Mouse (Mus musculus): ENCODE data around the gene Slc16a13. TPM values are rescaled to one million over a fixed set of nuclear protein-coding genes. Genes with fewer than 3 reads are reported as not detected.

Gene Slc16a13
- polyA plus RNA-seq, 1 experiment from 2014 or later = 10.3 TPM

DNA sequence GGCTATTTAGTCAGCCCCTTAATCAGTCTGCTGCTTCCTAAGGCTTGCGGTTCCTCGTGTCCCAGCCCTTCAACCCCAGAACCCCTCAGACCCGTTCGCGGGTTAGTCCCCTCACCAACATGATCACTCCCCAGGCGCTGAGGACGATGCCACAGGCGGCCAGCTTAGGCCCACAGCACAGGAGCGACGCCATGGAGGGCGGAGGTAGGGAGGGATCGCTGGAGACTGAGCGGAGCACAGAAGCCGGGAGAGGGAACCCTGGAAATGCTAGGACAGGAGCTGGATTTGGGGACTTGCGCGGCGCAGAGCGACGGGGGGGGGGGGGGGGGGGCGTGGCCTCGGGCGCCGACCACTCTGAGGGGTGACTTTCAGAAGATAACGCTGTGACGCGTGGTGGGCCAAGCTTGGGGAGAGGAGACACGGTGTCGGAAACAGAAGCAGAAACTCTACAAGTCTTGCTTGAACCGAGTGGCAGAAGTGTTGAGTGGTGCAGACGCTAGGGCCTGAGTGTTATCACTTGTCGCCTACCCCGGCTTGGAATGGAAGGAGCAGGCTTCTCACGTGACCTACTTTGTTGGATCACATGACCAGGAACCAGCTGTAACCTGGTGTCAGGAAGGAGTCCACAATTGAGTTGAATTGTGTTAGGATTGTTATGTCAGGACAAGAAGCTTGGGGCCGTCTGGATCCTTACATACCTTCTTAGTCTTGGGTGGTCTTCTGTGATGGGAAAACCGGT lies 18.8 kb upstream of the Slc16a13 start, which contains the start of the genes Gm21988 and Rnasek:
Gene Gm21988, minus strand, starts transcription at position 290 of the 739 bp plus-strand sequence.
Gene Rnasek, minus strand, starts transcription at position 302 of the 739 bp plus-strand sequence.
- ATAC-seq (ENCODE audit: insufficient number of reproducible peaks, low FRiP score, low TSS enrichment, low read depth) = peak; percentile 30
- peak within 1 kb of the TSS; percentile 79 for H3K9ac ChIP-seq
- peak within 1 kb of the TSS; percentile 91 for H3K4me2 ChIP-seq (replicated peaks)
- no peaks in the 10 kb centered on the region for H3K27me3 ChIP-seq
- peaks cover 12% of the 10 kb centered on the region; the same call in 1 of the 2 replicates for H3K36me3 ChIP-seq
- peak within 1 kb of the TSS; percentile 95 for H3K27ac ChIP-seq (replicated peaks)
- H3K4me1 ChIP-seq = peaks cover 37% of the 10 kb centered on the region
- H3K9me3 ChIP-seq (replicated peaks) = no peaks in the 10 kb centered on the region
- WGBS = under 1% methylated on average over 30 of the region's 35 CpGs
- H3K4me3 ChIP-seq (replicated peaks) = peak within 1 kb of the TSS; percentile 76

DNA sequence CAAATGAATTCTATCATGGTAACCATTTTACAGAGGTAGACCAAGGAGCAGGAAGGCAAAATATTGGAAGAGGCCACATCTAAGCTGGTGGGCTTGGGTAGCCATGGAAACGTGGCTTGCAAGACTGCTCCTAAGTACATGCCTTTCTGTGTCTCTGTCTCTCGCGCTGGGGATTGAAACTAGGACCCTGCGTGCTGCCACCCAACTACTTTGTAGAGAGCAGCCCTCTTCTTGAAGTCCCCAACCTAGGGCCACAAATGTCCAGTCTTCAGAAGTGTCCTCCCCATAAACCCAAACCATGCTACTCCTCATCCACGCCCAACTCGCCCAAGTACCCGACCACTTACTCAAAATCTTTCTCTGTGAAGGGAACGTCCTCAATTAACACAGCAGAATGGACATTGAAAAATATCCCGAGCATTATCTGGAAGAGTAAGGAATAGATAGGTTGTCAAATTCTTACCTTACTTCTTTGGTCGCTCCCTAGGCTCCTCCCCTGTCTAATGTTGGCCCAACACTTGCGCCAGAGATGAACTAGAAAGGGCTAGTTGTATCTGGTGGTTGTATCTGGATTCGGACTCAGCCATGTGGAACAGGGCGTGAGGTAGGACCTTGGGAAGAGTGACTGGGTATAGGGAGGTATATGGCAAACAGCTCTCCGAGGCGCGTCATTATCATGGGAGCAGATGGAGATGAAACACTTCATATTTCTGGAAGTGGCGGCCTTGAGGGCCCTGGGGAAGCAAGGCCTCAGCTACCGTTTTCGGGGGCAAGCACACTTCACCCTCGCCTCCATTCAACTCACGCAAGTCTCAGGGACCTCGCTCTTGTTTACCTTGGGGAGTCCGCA lies 18.0 kb upstream of the Slc16a13 start:
- no peaks in the 10 kb centered on the region for H3K9me3 ChIP-seq (replicated peaks)
- H3K4me2 ChIP-seq (replicated peaks) = peak overlapping the region; percentile 91
- peak overlapping the region; percentile 79 for H3K9ac ChIP-seq
- no peak for ATAC-seq (ENCODE audit: insufficient number of reproducible peaks, low FRiP score, low TSS enrichment, low read depth)
- peak overlapping the region; percentile 95 for H3K27ac ChIP-seq (replicated peaks)
- H3K4me3 ChIP-seq (replicated peaks) = peak overlapping the region; percentile 76
- H3K27me3 ChIP-seq = no peaks in the 10 kb centered on the region
- WGBS = 11% methylated on average over 23 of the region's 23 CpGs
- H3K36me3 ChIP-seq = peaks cover 12% of the 10 kb centered on the region; the same call in 1 of the 2 replicates
- peaks cover 45% of the 10 kb centered on the region for H3K4me1 ChIP-seq

DNA sequence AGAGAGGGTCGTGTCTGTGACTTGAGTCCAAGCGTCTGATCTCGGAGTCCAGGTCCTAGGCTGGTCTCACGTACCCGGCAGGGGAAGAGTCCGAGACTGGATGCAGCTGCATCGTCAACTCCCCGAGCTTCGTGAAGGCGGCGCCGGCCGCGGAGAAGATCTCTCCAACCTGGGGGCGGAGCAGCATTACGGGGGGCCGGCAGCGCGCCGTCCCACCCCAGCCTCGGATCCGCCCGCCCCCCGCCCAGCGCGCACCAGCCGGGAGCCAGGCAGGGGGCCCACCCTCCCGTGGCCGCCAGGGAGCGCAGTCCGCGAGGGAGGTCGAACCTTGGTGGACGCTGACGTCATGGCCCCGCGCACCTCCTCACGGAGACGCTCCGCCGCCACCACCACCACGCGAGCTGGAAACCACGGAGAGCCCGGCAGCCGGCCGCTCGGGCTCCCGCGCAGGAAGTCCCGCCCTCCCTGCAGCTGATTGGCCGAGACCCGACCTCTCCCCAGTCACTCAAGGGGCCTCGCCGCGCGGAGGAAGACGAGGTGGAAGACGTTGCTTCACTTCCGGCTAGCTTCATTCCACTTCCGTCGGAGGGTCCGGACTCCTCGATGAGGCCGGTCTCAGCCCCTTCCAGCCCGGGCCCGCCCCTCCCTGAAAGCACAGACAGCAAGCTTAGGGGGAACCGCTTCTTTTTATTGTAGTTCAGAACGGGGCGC lies 16.7 kb upstream of the Slc16a13 start, which contains the start of gene 0610010K14Rik:
Gene 0610010K14Rik, minus strand, starts transcription at position 458 of the 711 bp plus-strand sequence.
- Histone ChIP-seq H3K27me3 (no peaks in the 10 kb centered on the region), H3K9ac (peak within 1 kb of the TSS; percentile 79), H3K27ac (replicated peaks) (peak within 1 kb of the TSS; percentile 95), H3K4me1 (peaks cover 55% of the 10 kb centered on the region), H3K4me3 (replicated peaks) (peak within 1 kb of the TSS; percentile 76), H3K36me3 (peaks cover 12% of the 10 kb centered on the region; the same call in 1 of the 2 replicates), H3K4me2 (replicated peaks) (peak within 1 kb of the TSS; percentile 91), H3K9me3 (replicated peaks) (no peaks in the 10 kb centered on the region)
- WGBS = under 1% methylated on average over 62 of the region's 70 CpGs
- peak; percentile 95 for ATAC-seq (ENCODE audit: insufficient number of reproducible peaks, low FRiP score, low TSS enrichment, low read depth)

DNA sequence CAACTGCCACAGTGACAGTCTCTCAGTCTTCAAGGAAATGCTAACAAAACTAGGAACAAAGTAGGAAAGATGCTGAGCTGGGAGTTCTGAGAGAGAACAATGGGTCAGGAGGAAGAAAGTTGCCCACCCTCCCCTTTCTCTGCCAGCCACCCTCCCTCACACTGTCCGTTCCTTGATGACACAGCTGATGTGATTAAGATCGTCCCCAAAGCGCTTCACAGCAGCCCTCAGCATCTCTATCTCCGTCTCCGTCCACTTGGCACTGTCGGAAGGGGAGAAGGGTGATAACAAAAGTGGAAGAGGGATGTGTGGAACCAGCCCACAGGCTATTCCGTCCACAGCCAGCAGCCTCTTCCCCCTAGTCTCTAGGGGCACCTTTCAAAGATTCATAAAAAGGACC lies 15.9 kb upstream of the Slc16a13 start:
- peaks cover 60% of the 10 kb centered on the region for H3K4me1 ChIP-seq
- H3K9ac ChIP-seq = peak overlapping the region; percentile 79; the same call in 1 of the 2 replicates
- peaks cover 12% of the 10 kb centered on the region; the same call in 1 of the 2 replicates for H3K36me3 ChIP-seq
- 40% methylated on average over 7 of the region's 7 CpGs for WGBS
- peak overlapping the region; percentile 91 for H3K4me2 ChIP-seq (replicated peaks)
- no peak for ATAC-seq (ENCODE audit: insufficient number of reproducible peaks, low FRiP score, low TSS enrichment, low read depth)
- H3K27me3 ChIP-seq = no peaks in the 10 kb centered on the region
- no peaks in the 10 kb centered on the region for H3K9me3 ChIP-seq (replicated peaks)
- peak overlapping the region; percentile 76 for H3K4me3 ChIP-seq (replicated peaks)
- H3K27ac ChIP-seq (replicated peaks) = peak overlapping the region; percentile 95

DNA sequence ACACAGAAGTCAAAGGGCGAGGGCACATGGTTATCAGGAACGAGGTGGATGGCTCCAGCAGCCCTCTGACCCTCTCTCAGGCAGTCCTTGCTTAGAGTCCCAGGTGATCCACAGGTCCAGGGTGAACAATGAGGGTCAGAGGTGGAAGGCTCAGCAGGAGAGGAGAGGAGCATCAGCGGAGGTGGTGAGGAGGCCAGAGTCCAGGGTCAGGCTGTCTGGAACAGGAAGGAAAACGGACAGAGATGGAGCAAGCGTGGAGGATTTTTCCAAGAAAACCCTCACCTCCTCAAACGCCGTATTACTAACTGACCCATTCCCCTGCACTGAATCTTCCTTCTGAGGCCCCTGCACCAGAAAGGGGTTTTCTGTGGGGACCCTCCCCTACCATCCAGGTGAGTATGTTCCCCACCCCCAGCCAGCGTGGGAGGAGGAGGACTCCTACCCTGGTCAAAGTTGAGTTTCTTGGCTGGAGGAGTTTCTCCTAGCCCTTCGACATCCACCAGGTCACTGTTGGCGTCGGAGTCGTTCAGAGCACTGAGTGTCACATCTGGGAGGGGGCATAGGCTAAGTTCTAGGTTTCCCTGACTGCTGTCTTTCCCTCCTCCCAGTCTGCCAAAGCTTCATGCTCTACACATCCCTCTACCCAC lies 14.5 kb upstream of the Slc16a13 start:
- no peak overlapping the region for H3K4me2 ChIP-seq (replicated peaks)
- H3K36me3 ChIP-seq = peaks cover 12% of the 10 kb centered on the region; the same call in 1 of the 2 replicates
- WGBS = 89% methylated on average over 12 of the region's 12 CpGs
- peaks cover 5% of the 10 kb centered on the region for H3K27me3 ChIP-seq
- no peak for ATAC-seq (ENCODE audit: insufficient number of reproducible peaks, low FRiP score, low TSS enrichment, low read depth)
- no peaks in the 10 kb centered on the region for H3K9me3 ChIP-seq (replicated peaks)
- no peak overlapping the region for H3K27ac ChIP-seq (replicated peaks)
- no peak overlapping the region for H3K4me3 ChIP-seq (replicated peaks)
- peaks cover 57% of the 10 kb centered on the region for H3K4me1 ChIP-seq
- no peak overlapping the region for H3K9ac ChIP-seq

DNA sequence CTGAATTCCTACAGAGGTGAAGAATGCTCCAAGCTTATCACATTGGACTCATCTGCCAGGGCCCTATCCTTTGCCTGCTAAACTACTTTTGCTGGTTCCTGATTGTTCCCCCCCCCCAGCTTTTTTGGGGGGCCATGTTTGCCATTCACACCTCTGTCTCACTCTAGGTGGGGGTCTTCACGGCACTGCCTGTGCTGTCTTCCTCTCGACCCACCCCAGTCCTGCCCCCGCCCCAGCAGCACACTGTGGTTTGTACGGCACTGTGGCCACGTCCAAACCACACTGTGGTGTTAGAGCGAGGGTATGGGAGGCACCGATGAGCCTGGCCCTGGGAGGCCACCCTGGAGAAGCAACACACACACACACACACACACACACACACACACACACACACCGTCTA lies 13.6 kb upstream of the Slc16a13 start:
- H3K27me3 ChIP-seq = peaks cover 14% of the 10 kb centered on the region
- no peak overlapping the region for H3K9ac ChIP-seq
- H3K9me3 ChIP-seq (replicated peaks) = no peaks in the 10 kb centered on the region
- H3K4me2 ChIP-seq (replicated peaks) = no peak overlapping the region
- peaks cover 12% of the 10 kb centered on the region; the same call in 1 of the 2 replicates for H3K36me3 ChIP-seq
- H3K4me1 ChIP-seq = peaks cover 62% of the 10 kb centered on the region
- no peak overlapping the region for H3K4me3 ChIP-seq (replicated peaks)
- no peak for ATAC-seq (ENCODE audit: insufficient number of reproducible peaks, low FRiP score, low TSS enrichment, low read depth)
- WGBS = 81% methylated on average over 8 of the region's 8 CpGs
- H3K27ac ChIP-seq (replicated peaks) = peak overlapping the region; percentile 65

DNA sequence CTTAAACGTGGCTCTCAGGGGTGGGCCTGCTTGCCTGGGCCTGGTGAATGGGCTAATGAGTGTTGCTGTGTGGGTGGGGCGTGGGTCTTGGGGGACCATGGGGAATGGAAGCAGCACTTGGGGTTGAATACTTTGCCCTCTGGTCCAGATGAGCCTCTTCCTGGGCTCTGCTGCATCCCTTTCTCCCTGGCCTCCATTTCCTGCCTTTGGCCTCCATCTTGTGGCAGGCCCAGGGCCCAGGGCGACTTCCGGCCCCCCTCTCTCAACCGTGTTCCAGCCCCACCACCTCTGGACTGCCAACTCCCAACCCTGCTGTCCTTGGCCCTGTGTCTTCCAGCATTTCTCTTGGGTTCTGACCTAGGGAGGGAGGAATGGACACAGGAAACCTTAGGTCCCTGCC lies 13.2 kb upstream of the Slc16a13 start:
- H3K9ac ChIP-seq = no peak overlapping the region
- H3K27me3 ChIP-seq = peaks cover 18% of the 10 kb centered on the region
- H3K4me1 ChIP-seq = peaks cover 64% of the 10 kb centered on the region
- H3K9me3 ChIP-seq (replicated peaks) = no peaks in the 10 kb centered on the region
- H3K27ac ChIP-seq (replicated peaks) = peak overlapping the region; percentile 65
- 72% methylated on average over 5 of the region's 5 CpGs for WGBS
- peaks cover 12% of the 10 kb centered on the region; the same call in 1 of the 2 replicates for H3K36me3 ChIP-seq
- H3K4me3 ChIP-seq (replicated peaks) = no peak overlapping the region
- no peak for ATAC-seq (ENCODE audit: insufficient number of reproducible peaks, low FRiP score, low TSS enrichment, low read depth)
- peak overlapping the region; percentile 54; the same call in 1 of the 2 replicates for H3K4me2 ChIP-seq (replicated peaks)

DNA sequence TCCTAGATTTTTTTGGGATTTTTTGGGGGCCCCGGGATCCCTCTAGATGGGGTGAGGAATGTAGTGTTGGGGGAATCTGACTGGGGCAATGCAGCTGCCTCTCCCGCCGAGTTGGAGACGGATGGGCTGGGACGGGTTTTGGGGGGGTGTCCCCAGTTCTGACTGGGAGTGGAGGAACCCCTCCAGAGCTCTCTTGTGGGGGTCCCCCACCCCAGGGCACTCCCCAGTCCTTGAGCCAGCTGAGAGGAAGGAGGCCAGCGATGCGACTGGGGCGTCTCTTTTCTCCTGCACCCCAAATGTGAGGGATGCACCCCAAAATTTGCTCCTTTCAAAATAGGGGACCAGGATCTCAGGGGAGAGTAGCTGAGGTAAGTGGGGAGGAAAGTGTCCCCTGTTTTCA lies 12.2 kb upstream of the Slc16a13 start:
- Histone ChIP-seq H3K9me3 (replicated peaks) (no peaks in the 10 kb centered on the region), H3K27ac (replicated peaks) (peak overlapping the region; percentile 44; the same call in 1 of the 2 replicates), H3K4me2 (replicated peaks) (peak overlapping the region; percentile 54), H3K36me3 (peaks cover 12% of the 10 kb centered on the region; the same call in 1 of the 2 replicates), H3K4me1 (peaks cover 63% of the 10 kb centered on the region), H3K9ac (peak overlapping the region; percentile 35), H3K4me3 (replicated peaks) (peak overlapping the region; percentile 44), H3K27me3 (peaks cover 28% of the 10 kb centered on the region)
- ATAC-seq (ENCODE audit: insufficient number of reproducible peaks, low FRiP score, low TSS enrichment, low read depth) = no peak
- 26% methylated on average over 8 of the region's 8 CpGs for WGBS

DNA sequence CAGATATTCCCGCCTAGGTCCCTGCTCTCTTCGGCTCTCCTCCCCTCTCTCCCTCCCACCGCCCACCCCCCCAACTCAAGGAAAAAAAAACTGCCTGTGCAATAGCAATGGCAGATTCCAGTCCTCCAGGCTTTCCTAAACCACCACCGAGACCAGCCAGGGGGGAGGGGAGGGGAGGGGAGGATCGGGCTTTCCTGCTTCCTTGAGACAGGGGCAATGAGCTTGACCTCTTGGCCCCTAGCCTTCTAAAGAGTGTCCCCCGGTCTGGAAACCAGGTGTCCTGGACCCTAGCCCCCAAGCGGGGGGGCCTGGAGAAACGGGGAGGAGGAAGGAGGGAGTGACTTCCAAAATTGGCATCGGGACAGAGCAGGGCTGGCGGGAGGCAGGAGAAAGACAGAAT lies 11.7 kb upstream of the Slc16a13 start:
- Histone ChIP-seq H3K9ac (peak overlapping the region; percentile 35), H3K36me3 (peaks cover 12% of the 10 kb centered on the region; the same call in 1 of the 2 replicates), H3K4me2 (replicated peaks) (peak overlapping the region; percentile 54), H3K4me1 (peaks cover 63% of the 10 kb centered on the region), H3K27ac (replicated peaks) (peak overlapping the region; percentile 44; the same call in 1 of the 2 replicates), H3K4me3 (replicated peaks) (peak overlapping the region; percentile 44), H3K9me3 (replicated peaks) (no peaks in the 10 kb centered on the region), H3K27me3 (peaks cover 33% of the 10 kb centered on the region)
- ATAC-seq (ENCODE audit: insufficient number of reproducible peaks, low FRiP score, low TSS enrichment, low read depth) = no peak
- 1% methylated on average over 9 of the region's 10 CpGs for WGBS

DNA sequence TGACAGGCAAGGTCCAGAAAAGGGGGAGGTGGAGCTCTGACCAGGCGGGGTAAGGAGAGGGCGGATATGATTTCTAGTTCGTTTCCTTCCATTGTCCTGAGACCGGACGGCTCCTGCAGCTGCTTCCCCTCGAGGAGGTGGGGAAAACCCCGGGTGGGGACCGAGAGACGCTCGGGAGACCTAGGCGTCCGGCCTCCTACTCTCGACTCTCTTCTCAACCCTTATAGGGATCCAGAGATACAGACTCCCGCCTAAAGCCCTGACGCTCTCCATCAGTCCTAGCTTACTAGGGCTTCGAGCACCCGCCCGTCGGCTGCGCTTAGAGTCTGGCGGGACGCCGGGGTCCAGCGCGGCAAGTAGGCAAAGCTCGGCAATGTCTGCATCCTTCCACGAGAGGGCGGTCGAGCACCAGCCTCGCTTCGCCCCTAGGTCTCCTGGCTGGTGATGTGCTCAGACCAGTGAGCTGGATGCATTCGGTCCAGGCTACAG lies 9.4 kb upstream of the Slc16a13 start:
- Histone ChIP-seq H3K9me3 (replicated peaks) (no peaks in the 10 kb centered on the region), H3K36me3 (peaks cover 6% of the 10 kb centered on the region; the same call in 1 of the 2 replicates), H3K4me3 (replicated peaks) (peak overlapping the region; percentile 34), H3K27me3 (peaks cover 55% of the 10 kb centered on the region), H3K9ac (no peak overlapping the region), H3K4me2 (replicated peaks) (peak overlapping the region; percentile 51), H3K27ac (replicated peaks) (peak overlapping the region; percentile 55), H3K4me1 (peaks cover 65% of the 10 kb centered on the region)
- ATAC-seq (ENCODE audit: insufficient number of reproducible peaks, low FRiP score, low TSS enrichment, low read depth) = 0 out of 2 replicates have a peak, but pooled peaks have one; percentile 20
- 1% methylated on average over 32 of the region's 32 CpGs for WGBS
